ENCODE assay signal across 26 mouse cellular contexts in genomic region chr8:53922343-53922742, GRCm38 (mm10).
"Had no signal": no experiment of that assay in that cellular context is flagged by ENCODE, and none has a peak within 500 bp of the region (broad histone marks: within the 10 kb centered on the region; RNA-seq: fewer than 3 reads in every experiment).

No protein-coding gene starts in this region.

- DNase-seq: gastrocnemius, adult 2 months; gastrocnemius, postnatal 10 days; gastrocnemius, postnatal 25 days; heart, adult 2 months; heart, postnatal 4 days; kidney, adult 18-20 months; kidney, adult 8-10 months; kidney, postnatal 10 days; kidney, postnatal 25 days; kidney, postnatal 4 days; liver; liver, embryonic 13.5 days had no signal

- H3K9me3 ChIP-seq: hindbrain, embryonic 12.5 days; intestine, embryonic 15.5 days; limb, embryonic 10.5 days; liver, embryonic 13.5 days; liver, embryonic 15.5 days had no signal

- H3K36me3 ChIP-seq: heart, embryonic 12.5 days; hindbrain, embryonic 10.5 days; hindbrain, embryonic 12.5 days; intestine, embryonic 15.5 days; limb, embryonic 10.5 days; limb, embryonic 12.5 days; liver, embryonic 13.5 days; liver, embryonic 15.5 days had no signal

- H3K9ac ChIP-seq: heart, embryonic 12.5 days; hindbrain, embryonic 12.5 days; hindbrain, embryonic 14.5 days; intestine, embryonic 15.5 days; limb, embryonic 12.5 days; liver, embryonic 13.5 days; liver, embryonic 15.5 days had no signal

- H3K27me3 ChIP-seq: heart, embryonic 12.5 days; hindbrain, embryonic 12.5 days; intestine, embryonic 15.5 days; limb, embryonic 12.5 days; liver, embryonic 13.5 days; liver, embryonic 15.5 days had no signal

- H3K4me2 ChIP-seq: heart, embryonic 12.5 days; hindbrain, embryonic 12.5 days; hindbrain, embryonic 14.5 days; intestine, embryonic 15.5 days; limb, embryonic 12.5 days; liver, embryonic 11.5 days; liver, embryonic 13.5 days; liver, embryonic 15.5 days had no signal

- H3K4me3 ChIP-seq: gastrocnemius, adult 2 months; heart, adult 2 months; heart, embryonic 12.5 days; hindbrain, embryonic 10.5 days; hindbrain, embryonic 12.5 days; intestine, embryonic 15.5 days; layer of hippocampus, adult 2 months; left cerebral cortex, adult 2 months; limb, embryonic 10.5 days; limb, embryonic 12.5 days; liver, embryonic 13.5 days; liver, embryonic 15.5 days had no signal

- ATAC-seq: hindbrain, embryonic 16.5 days; inflammation-experienced regulatory T-cells, adult 6 months; intestine, embryonic 15.5 days; intestine, postnatal 0 days had no signal

- H3K27ac ChIP-seq: gastrocnemius, adult 2 months; heart, adult 2 months; hindbrain, embryonic 10.5 days; hindbrain, embryonic 12.5 days; hindbrain, embryonic 14.5 days; intestine, embryonic 15.5 days; layer of hippocampus, adult 2 months; left cerebral cortex, adult 2 months; limb, embryonic 10.5 days; limb, embryonic 12.5 days; liver, embryonic 13.5 days; liver, embryonic 15.5 days had no signal

- H3K4me1 ChIP-seq: hindbrain, embryonic 10.5 days; hindbrain, embryonic 12.5 days; intestine, embryonic 15.5 days; limb, embryonic 10.5 days; limb, embryonic 12.5 days; liver, embryonic 13.5 days; liver, embryonic 15.5 days had no signal
